Mouse (Mus musculus) liver, embryonic 15.5 days (tissue): ENCODE data around the gene Hdlbp. TPM values are rescaled to one million over a fixed set of nuclear protein-coding genes. Genes with fewer than 3 reads are reported as not detected.

Experiments used
- ATAC-seq: fragments of 200-750 bp; cut with Nextera tagmentation; 2 replicates; pipeline ENCODE4 v1.8.0; 2017; ENCODE audit warnings: moderate number of reproducible peaks, mild to moderate bottlenecking, moderate library complexity; ENCODE audit not compliant: insufficient read depth
- H3K27ac ChIP-seq: fragments of 300-500 bp; sonication (generic); replicated peaks from 2 replicates; pipeline ENCODE4 v1.5.1; 2015; ENCODE audit warnings: mild to moderate bottlenecking, inconsistent platforms
- H3K27me3 ChIP-seq: fragments of 300-500 bp; sonication (generic); 2 replicates; pipeline ENCODE4 v1.6.1; 2015; ENCODE audit warnings: mild to moderate bottlenecking, inconsistent platforms
- H3K36me3 ChIP-seq: fragments of 300-500 bp; sonication (generic); replicated peaks from 2 replicates; pipeline ENCODE4 v1.6.1; 2015; ENCODE audit warnings: moderate library complexity, mild to moderate bottlenecking, inconsistent platforms
- H3K4me1 ChIP-seq: fragments of 300-500 bp; sonication (generic); replicated peaks from 2 replicates; pipeline ENCODE4 v1.6.1; 2015; ENCODE audit warnings: inconsistent platforms
- H3K4me2 ChIP-seq: fragments of 300-500 bp; sonication (generic); 2 replicates; pipeline ENCODE4 v1.6.1; 2015; ENCODE audit warnings: moderate library complexity, mild to moderate bottlenecking, inconsistent platforms
- H3K4me3 ChIP-seq: fragments of 300-500 bp; sonication (generic); replicated peaks from 2 replicates; pipeline ENCODE4 v1.5.1; 2015; ENCODE audit warnings: mild to moderate bottlenecking, inconsistent platforms
- H3K9ac ChIP-seq: fragments of 300-500 bp; sonication (generic); 2 replicates; pipeline ENCODE4 v1.6.1; 2015; ENCODE audit warnings: moderate library complexity, mild to moderate bottlenecking, inconsistent platforms
- H3K9me3 ChIP-seq: fragments of 300-500 bp; sonication (generic); replicated peaks from 2 replicates; pipeline ENCODE4 v1.6.1; 2016; ENCODE audit warnings: inconsistent platforms
- WGBS: fragments of 180-500 bp; shearing (Covaris S2); methylation state at CpG from one replicate; pipeline ENCODE4 v1.1.7; 2015; ENCODE audit warnings: mixed read lengths; ENCODE audit not compliant: insufficient replicate concordance; 5-methylcytosine and 5-hydroxymethylcytosine counted together
- polyA plus RNA-seq: library from polyadenylated mRNA; unstranded; fragments of >200 nt; fragmentation: Nextera tagmentation; extraction: Ambion mirVana; gene quantifications from 2 replicates; pipeline ENCODE4 v1.2.1, GENCODE M21; 2015

Gene Hdlbp
- polyA plus RNA-seq, 1 experiment from 2014 or later: 73.6 TPM

GRCm38 (mm10) chr1:93445111-93445821 is 33.3 kb downstream of the Hdlbp start:
- no peaks in the 10 kb centered on the region for H3K27me3 ChIP-seq
- H3K9me3 ChIP-seq: no peaks in the 10 kb centered on the region
- peaks cover 19% of the 10 kb centered on the region for H3K36me3 ChIP-seq
- H3K4me2 ChIP-seq: peak overlapping the region; percentile 91
- peak; percentile 89 for ATAC-seq
- peak overlapping the region; percentile 84 for H3K9ac ChIP-seq
- WGBS: under 1% methylated on average over 84 of the region's 84 CpGs
- H3K27ac ChIP-seq: peak overlapping the region; percentile 90
- peaks cover 49% of the 10 kb centered on the region for H3K4me1 ChIP-seq
- H3K4me3 ChIP-seq: peak overlapping the region; percentile 90

- ATAC-seq: peak; percentile 79
- Histone ChIP-seq H3K27ac (peak overlapping the region; percentile 90), H3K27me3 (no peaks in the 10 kb centered on the region), H3K9ac (peak overlapping the region; percentile 84), H3K4me2 (peak overlapping the region; percentile 91), H3K36me3 (peaks cover 23% of the 10 kb centered on the region), H3K4me3 (peak overlapping the region; percentile 90), H3K4me1 (peaks cover 49% of the 10 kb centered on the region), H3K9me3 (no peaks in the 10 kb centered on the region)
- 4% methylated on average over 18 of the region's 18 CpGs for WGBS
Observed at GRCm38 (mm10) chr1:93444405-93445110, 34.1 kb downstream of the Hdlbp start.

GRCm38 (mm10) chr1:93439321-93439720 is 39.3 kb downstream of the Hdlbp start:
- Histone ChIP-seq H3K9me3 (no peaks in the 10 kb centered on the region), H3K36me3 (peaks cover 66% of the 10 kb centered on the region), H3K27me3 (no peaks in the 10 kb centered on the region), H3K27ac (no peak overlapping the region), H3K4me1 (peaks cover 21% of the 10 kb centered on the region), H3K9ac (no peak overlapping the region), H3K4me3 (no peak overlapping the region), H3K4me2 (no peak overlapping the region)
- WGBS: 75% methylated on average over 1 of the region's 1 CpGs
- no peak for ATAC-seq

- Histone ChIP-seq H3K9ac (no peak overlapping the region), H3K4me1 (0 out of 2 replicates have a peak, but pooled peaks cover 8% of the 10 kb centered on the region), H3K27ac (no peak overlapping the region; the same call in 1 of the 2 replicates), H3K4me2 (no peak overlapping the region), H3K36me3 (peaks cover 87% of the 10 kb centered on the region), H3K4me3 (no peak overlapping the region), H3K27me3 (no peaks in the 10 kb centered on the region), H3K9me3 (no peaks in the 10 kb centered on the region)
- ATAC-seq: peak; percentile 79
- 63% methylated on average over 6 of the region's 6 CpGs for WGBS
Observed at GRCm38 (mm10) chr1:93432087-93432486, 46.5 kb downstream of the Hdlbp start.

- no peaks in the 10 kb centered on the region for H3K9me3 ChIP-seq
- no peak overlapping the region for H3K4me2 ChIP-seq
- H3K36me3 ChIP-seq: peaks cover 30% of the 10 kb centered on the region
- H3K27me3 ChIP-seq: no peaks in the 10 kb centered on the region; the same call in 1 of the 2 replicates
- no peak overlapping the region for H3K27ac ChIP-seq
- WGBS: 47% methylated on average over 4 of the region's 4 CpGs
- ATAC-seq: no peak
- no peak overlapping the region for H3K4me3 ChIP-seq
- 0 out of 2 replicates have a peak, but pooled peaks cover 4% of the 10 kb centered on the region for H3K4me1 ChIP-seq
- H3K9ac ChIP-seq: no peak overlapping the region
Observed at GRCm38 (mm10) chr1:93403403-93403802, 75.2 kb downstream of the Hdlbp start.

GRCm38 (mm10) chr1:93401191-93402052 is 77.2 kb downstream of the Hdlbp start:
- Histone ChIP-seq H3K27ac (no peak overlapping the region), H3K9ac (no peak overlapping the region), H3K9me3 (no peaks in the 10 kb centered on the region), H3K4me2 (peak overlapping the region; percentile 58), H3K4me3 (peak overlapping the region; percentile 24), H3K36me3 (peaks cover 10% of the 10 kb centered on the region), H3K4me1 (0 out of 2 replicates have a peak, but pooled peaks cover 4% of the 10 kb centered on the region), H3K27me3 (no peaks in the 10 kb centered on the region; the same call in 1 of the 2 replicates)
- WGBS: 10% methylated on average over 38 of the region's 38 CpGs
- no peak for ATAC-seq

GRCm38 (mm10) chr1:93388906-93389305 is 89.7 kb downstream of the Hdlbp start:
- H3K4me3 ChIP-seq: no peak overlapping the region
- ATAC-seq: no peak
- 69% methylated on average over 2 of the region's 2 CpGs for WGBS

GRCm38 (mm10) chr1:93387198-93387597 is 91.4 kb downstream of the Hdlbp start:
- H3K36me3 ChIP-seq: no peaks in the 10 kb centered on the region
- no peaks in the 10 kb centered on the region for H3K27me3 ChIP-seq
- WGBS: 46% methylated on average over 2 of the region's 2 CpGs
- no peak overlapping the region for H3K4me2 ChIP-seq
- no peak for ATAC-seq
- H3K9me3 ChIP-seq: no peaks in the 10 kb centered on the region
- no peak overlapping the region for H3K4me3 ChIP-seq
- H3K27ac ChIP-seq: no peak overlapping the region
- H3K4me1 ChIP-seq: no peaks in the 10 kb centered on the region
- no peak overlapping the region for H3K9ac ChIP-seq

More at GRCm38 (mm10) chr1:93388906-93389305, 89.7 kb downstream of the Hdlbp start:
- H3K4me1 ChIP-seq: no peaks in the 10 kb centered on the region
- no peaks in the 10 kb centered on the region for H3K27me3 ChIP-seq
- H3K9me3 ChIP-seq: no peaks in the 10 kb centered on the region
- no peaks in the 10 kb centered on the region for H3K36me3 ChIP-seq
- H3K4me2 ChIP-seq: no peak overlapping the region
- no peak overlapping the region for H3K27ac ChIP-seq
- H3K9ac ChIP-seq: no peak overlapping the region

- no peak for ATAC-seq
- Histone ChIP-seq H3K4me1 (no peaks in the 10 kb centered on the region), H3K9me3 (no peaks in the 10 kb centered on the region), H3K9ac (no peak overlapping the region), H3K36me3 (no peaks in the 10 kb centered on the region), H3K4me2 (no peak overlapping the region), H3K27ac (no peak overlapping the region), H3K4me3 (no peak overlapping the region), H3K27me3 (no peaks in the 10 kb centered on the region)
- WGBS: 65% methylated on average over 5 of the region's 5 CpGs
Observed at GRCm38 (mm10) chr1:93379117-93379516, 99.5 kb downstream of the Hdlbp start.

- Histone ChIP-seq H3K4me1 (no peaks in the 10 kb centered on the region), H3K9me3 (no peaks in the 10 kb centered on the region)
- WGBS: 20% methylated on average over 5 of the region's 5 CpGs
Observed at GRCm38 (mm10) chr1:93377307-93377706, 101.3 kb downstream of the Hdlbp start.

GRCm38 (mm10) chr1:93373665-93374064 is 105.0 kb downstream of the Hdlbp start, which contains the start of gene Ano7:
Ano7 (plus strand) TSS chr1:93373930.
- Histone ChIP-seq H3K4me1 (no peaks in the 10 kb centered on the region), H3K27me3 (no peaks in the 10 kb centered on the region), H3K36me3 (no peaks in the 10 kb centered on the region), H3K9ac (no peak within 1 kb of the TSS), H3K27ac (no peak within 1 kb of the TSS), H3K4me2 (no peak within 1 kb of the TSS), H3K9me3 (no peaks in the 10 kb centered on the region), H3K4me3 (no peak within 1 kb of the TSS)
- WGBS: 54% methylated on average over 4 of the region's 4 CpGs
- no peak for ATAC-seq

More at GRCm38 (mm10) chr1:93377307-93377706, 101.3 kb downstream of the Hdlbp start:
- Histone ChIP-seq H3K27me3 (no peaks in the 10 kb centered on the region), H3K27ac (no peak overlapping the region), H3K36me3 (no peaks in the 10 kb centered on the region), H3K4me2 (no peak overlapping the region), H3K4me3 (no peak overlapping the region), H3K9ac (no peak overlapping the region)
- ATAC-seq: no peak
